Mouse (Mus musculus): ENCODE measurements at regions not wholly inside any gene's neighbourhood (a gene's known extent, or its start where the extent isn't known, plus 50 kb on each side); places are given as distances from the start of the nearest gene placed in this dataset.

DNA sequence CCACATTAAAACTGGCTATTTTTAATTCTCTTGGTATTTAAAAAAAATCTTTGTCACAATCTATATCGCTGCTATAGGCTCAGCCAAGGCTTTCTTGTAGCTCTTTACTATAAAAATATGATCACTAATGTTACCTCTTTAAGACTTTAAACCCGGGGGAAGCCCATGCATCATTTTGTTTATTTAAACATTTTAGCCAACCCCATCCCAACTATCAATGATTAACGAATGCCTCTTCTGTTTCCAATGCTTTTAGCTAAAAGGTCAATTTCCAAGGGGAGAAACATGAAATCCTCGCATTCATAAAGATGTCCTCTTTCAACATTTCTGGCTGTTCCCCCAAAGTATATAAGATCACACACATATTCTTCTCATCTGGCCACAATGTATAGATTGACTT lies 153.6 kb upstream of the Pou3f3 start:
- no peaks in the 10 kb centered on the region for H3K9me3 ChIP-seq (replicated peaks; ENCODE audit: control insufficient read depth, insufficient read depth, low read length, poor library complexity, severe bottlenecking)
- no peak overlapping the region for H3K4me3 ChIP-seq (ENCODE audit: low read depth, low read length)
- no peak overlapping the region for H3K9ac ChIP-seq (ENCODE audit: low read depth, poor library complexity, severe bottlenecking)
- H3K27ac ChIP-seq (ENCODE audit: insufficient read depth, low read length), result no peak overlapping the region
- H3K36me3 ChIP-seq (ENCODE audit: control insufficient read depth, insufficient read depth, low read length, poor library complexity, severe bottlenecking), result no peaks in the 10 kb centered on the region
- TF ChIP-seq EP300 (IDR thresholded peaks at IDR 0.05; ENCODE audit: insufficient read depth, low read depth, low read length) (no peak), POLR2A (IDR thresholded peaks at IDR 0.05; ENCODE audit: insufficient read depth, low read length) (no peak)
- H3K27me3 ChIP-seq (ENCODE audit: control insufficient read depth, insufficient read depth, low read length, poor library complexity, severe bottlenecking), result no peaks in the 10 kb centered on the region
- no peaks in the 10 kb centered on the region for H3K4me1 ChIP-seq (ENCODE audit: control insufficient read depth, insufficient read depth, low read length)

DNA sequence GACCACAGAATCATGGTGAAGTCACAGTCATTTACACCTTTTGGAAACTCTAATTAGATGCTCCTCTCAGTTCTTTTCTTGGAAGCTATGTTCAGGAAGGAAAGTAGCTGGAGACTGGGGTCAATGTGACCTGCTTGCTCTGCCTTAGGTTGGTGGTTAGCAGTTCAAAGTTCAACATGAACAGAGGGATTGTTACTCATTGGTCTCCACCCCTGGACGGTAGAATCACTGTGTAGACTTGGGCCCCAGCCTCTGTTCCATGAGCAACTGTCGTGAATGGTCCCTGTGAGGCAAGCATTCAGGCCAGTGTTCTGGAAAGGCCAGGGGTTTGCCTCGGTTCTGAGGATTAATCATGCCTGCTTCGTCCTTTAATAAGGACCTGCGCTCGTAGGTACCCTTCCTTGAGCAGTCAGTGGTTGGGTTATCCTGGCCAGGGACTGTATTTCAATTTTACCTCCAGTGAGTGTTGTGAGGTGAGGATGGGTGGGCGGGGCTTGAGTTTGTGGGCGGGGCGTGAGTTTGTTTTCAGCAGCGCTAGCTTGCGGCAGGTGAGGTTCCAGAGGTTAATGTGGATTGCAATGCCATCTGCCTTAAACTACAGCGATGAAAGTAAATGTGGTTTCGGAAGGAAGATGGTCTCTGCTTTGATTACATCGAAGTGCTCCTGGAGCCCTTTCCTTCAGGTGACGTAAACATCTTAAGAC lies 152.6 kb upstream of the Pou3f3 start:
- Histone ChIP-seq H3K4me1 (ENCODE audit: control insufficient read depth, insufficient read depth, low read length) (no peaks in the 10 kb centered on the region), H3K36me3 (ENCODE audit: control insufficient read depth, insufficient read depth, low read length, poor library complexity, severe bottlenecking) (no peaks in the 10 kb centered on the region), H3K9ac (ENCODE audit: low read depth, poor library complexity, severe bottlenecking) (no peak overlapping the region), H3K4me3 (ENCODE audit: low read depth, low read length) (no peak overlapping the region), H3K27ac (ENCODE audit: insufficient read depth, low read length) (no peak overlapping the region), H3K27me3 (ENCODE audit: control insufficient read depth, insufficient read depth, low read length, poor library complexity, severe bottlenecking) (no peaks in the 10 kb centered on the region), H3K9me3 (replicated peaks; ENCODE audit: control insufficient read depth, insufficient read depth, low read length, poor library complexity, severe bottlenecking) (no peaks in the 10 kb centered on the region)
- TF ChIP-seq CTCF (IDR thresholded peaks at IDR 0.05; ENCODE audit: low read depth, low read length), result no peak
- TF ChIP-seq EP300 (IDR thresholded peaks at IDR 0.05; ENCODE audit: insufficient read depth, low read depth, low read length), result no peak
- no peak for TF ChIP-seq POLR2A (IDR thresholded peaks at IDR 0.05; ENCODE audit: insufficient read depth, low read length)

DNA sequence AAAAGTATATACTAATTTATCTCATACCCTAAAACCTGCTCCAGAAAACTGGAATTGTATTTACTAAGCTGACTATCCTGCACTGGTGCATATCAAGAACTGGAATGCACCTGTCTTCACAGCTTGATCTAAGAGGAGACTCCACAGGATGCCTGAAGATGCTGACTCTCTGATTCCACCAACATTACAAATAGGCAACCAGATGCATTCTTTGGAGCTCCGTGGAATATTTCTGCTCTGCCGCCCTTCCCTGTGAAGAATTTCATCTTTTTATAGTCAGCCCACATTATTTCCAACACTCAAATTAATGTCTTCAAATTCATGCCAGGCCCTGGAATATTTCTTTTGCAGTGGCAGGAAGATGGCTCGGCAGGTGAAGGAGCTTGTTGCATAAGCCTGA lies 148.7 kb upstream of the Pou3f3 start:
- no peak overlapping the region for H3K4me3 ChIP-seq (ENCODE audit: low read depth, low read length)
- TF ChIP-seq EP300 (IDR thresholded peaks at IDR 0.05; ENCODE audit: insufficient read depth, low read depth, low read length) (no peak), CTCF (IDR thresholded peaks at IDR 0.05; ENCODE audit: low read depth, low read length) (no peak), POLR2A (IDR thresholded peaks at IDR 0.05; ENCODE audit: insufficient read depth, low read length) (no peak)
- no peak overlapping the region for H3K27ac ChIP-seq (ENCODE audit: insufficient read depth, low read length)
- H3K36me3 ChIP-seq (ENCODE audit: control insufficient read depth, insufficient read depth, low read length, poor library complexity, severe bottlenecking), result no peaks in the 10 kb centered on the region
- no peak overlapping the region for H3K9ac ChIP-seq (ENCODE audit: low read depth, poor library complexity, severe bottlenecking)
- no peaks in the 10 kb centered on the region for H3K9me3 ChIP-seq (replicated peaks; ENCODE audit: control insufficient read depth, insufficient read depth, low read length, poor library complexity, severe bottlenecking)
- H3K4me1 ChIP-seq (ENCODE audit: control insufficient read depth, insufficient read depth, low read length), result no peaks in the 10 kb centered on the region
- no peaks in the 10 kb centered on the region for H3K27me3 ChIP-seq (ENCODE audit: control insufficient read depth, insufficient read depth, low read length, poor library complexity, severe bottlenecking)

DNA sequence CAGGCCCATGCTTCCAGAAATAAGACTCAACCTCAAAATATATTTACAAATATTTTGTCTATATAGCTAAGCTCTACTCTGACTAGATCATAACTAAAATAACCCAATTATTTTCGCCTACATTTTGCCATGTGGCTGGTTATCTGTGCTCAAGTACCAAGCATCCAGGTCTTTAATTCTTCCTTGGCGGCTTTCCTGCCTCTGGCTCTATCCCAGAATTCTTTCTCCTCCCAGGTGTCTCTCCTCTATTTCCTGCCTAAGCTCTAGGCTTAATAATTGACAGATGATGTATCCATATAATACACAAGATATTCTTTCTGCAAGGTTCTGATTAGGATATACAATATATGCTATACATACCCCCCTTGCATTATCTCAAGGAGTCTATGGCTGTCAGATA lies 138.3 kb upstream of the Pou3f3 start:
- Histone ChIP-seq H3K4me3 (ENCODE audit: low read depth, low read length) (no peak overlapping the region), H3K27ac (ENCODE audit: insufficient read depth, low read length) (no peak overlapping the region), H3K9me3 (replicated peaks; ENCODE audit: control insufficient read depth, insufficient read depth, low read length, poor library complexity, severe bottlenecking) (no peaks in the 10 kb centered on the region), H3K27me3 (ENCODE audit: control insufficient read depth, insufficient read depth, low read length, poor library complexity, severe bottlenecking) (no peaks in the 10 kb centered on the region), H3K36me3 (ENCODE audit: control insufficient read depth, insufficient read depth, low read length, poor library complexity, severe bottlenecking) (no peaks in the 10 kb centered on the region), H3K4me1 (ENCODE audit: control insufficient read depth, insufficient read depth, low read length) (no peaks in the 10 kb centered on the region), H3K9ac (ENCODE audit: low read depth, poor library complexity, severe bottlenecking) (no peak overlapping the region)
- TF ChIP-seq EP300 (IDR thresholded peaks at IDR 0.05; ENCODE audit: insufficient read depth, low read depth, low read length), result no peak
- TF ChIP-seq POLR2A (IDR thresholded peaks at IDR 0.05; ENCODE audit: insufficient read depth, low read length), result no peak
- TF ChIP-seq CTCF (IDR thresholded peaks at IDR 0.05; ENCODE audit: low read depth, low read length), result no peak

DNA sequence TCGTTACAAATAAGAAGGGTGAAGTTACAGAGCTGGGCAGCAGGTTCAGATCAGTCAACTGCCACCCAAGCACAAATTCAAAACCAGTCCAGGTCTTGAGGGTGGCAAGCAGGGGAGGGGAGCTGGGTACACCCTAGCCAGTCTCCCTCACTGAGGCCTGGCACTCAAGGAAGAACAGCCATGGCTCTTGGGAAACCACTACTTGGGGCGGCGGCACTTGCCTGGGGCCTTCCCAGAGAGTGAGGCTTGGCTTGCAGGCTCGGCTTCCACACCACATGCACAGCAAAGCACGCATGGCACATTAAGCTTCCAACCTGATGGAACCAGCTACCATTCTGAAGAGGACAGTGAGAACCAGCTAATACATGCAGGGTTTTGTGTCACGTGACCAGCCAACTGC lies 127.9 kb upstream of the Pou3f3 start:
- H3K4me1 ChIP-seq (ENCODE audit: control insufficient read depth, insufficient read depth, low read length), result no peaks in the 10 kb centered on the region
- TF ChIP-seq POLR2A (IDR thresholded peaks at IDR 0.05; ENCODE audit: insufficient read depth, low read length), result no peak
- H3K9ac ChIP-seq (ENCODE audit: low read depth, poor library complexity, severe bottlenecking), result no peak overlapping the region
- no peak overlapping the region for H3K4me3 ChIP-seq (ENCODE audit: low read depth, low read length)
- no peaks in the 10 kb centered on the region for H3K27me3 ChIP-seq (ENCODE audit: control insufficient read depth, insufficient read depth, low read length, poor library complexity, severe bottlenecking)
- H3K27ac ChIP-seq (ENCODE audit: insufficient read depth, low read length), result no peak overlapping the region
- H3K9me3 ChIP-seq (replicated peaks; ENCODE audit: control insufficient read depth, insufficient read depth, low read length, poor library complexity, severe bottlenecking), result no peaks in the 10 kb centered on the region
- no peaks in the 10 kb centered on the region for H3K36me3 ChIP-seq (ENCODE audit: control insufficient read depth, insufficient read depth, low read length, poor library complexity, severe bottlenecking)

DNA sequence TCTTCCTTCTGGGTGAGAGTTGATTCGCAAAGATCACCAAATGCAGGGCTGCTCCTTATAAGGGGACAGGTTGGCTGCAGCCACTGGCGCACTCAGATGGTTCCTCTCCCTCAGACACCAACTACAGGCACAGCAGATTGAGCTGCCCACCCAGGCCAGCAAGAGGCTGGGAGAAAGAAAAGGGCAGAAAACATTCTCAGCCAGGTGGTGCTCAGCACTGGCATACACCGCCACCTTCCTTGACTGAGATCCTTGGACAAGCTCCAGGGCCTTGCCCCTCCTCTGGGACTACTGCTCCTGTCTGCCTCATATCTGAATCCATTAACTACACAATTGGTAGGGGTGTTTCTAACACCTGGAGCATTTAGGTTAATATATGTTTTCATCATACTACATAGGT lies 110.4 kb upstream of the Pou3f3 start:
- Histone ChIP-seq H3K4me3 (ENCODE audit: low read depth, low read length) (no peak overlapping the region), H3K9me3 (replicated peaks; ENCODE audit: control insufficient read depth, insufficient read depth, low read length, poor library complexity, severe bottlenecking) (no peaks in the 10 kb centered on the region), H3K4me1 (ENCODE audit: control insufficient read depth, insufficient read depth, low read length) (no peaks in the 10 kb centered on the region), H3K36me3 (ENCODE audit: control insufficient read depth, insufficient read depth, low read length, poor library complexity, severe bottlenecking) (no peaks in the 10 kb centered on the region), H3K9ac (ENCODE audit: low read depth, poor library complexity, severe bottlenecking) (no peak overlapping the region), H3K27ac (ENCODE audit: insufficient read depth, low read length) (no peak overlapping the region), H3K27me3 (ENCODE audit: control insufficient read depth, insufficient read depth, low read length, poor library complexity, severe bottlenecking) (no peaks in the 10 kb centered on the region; the same call in none of the 2 replicates)
- no peak for TF ChIP-seq EP300 (IDR thresholded peaks at IDR 0.05; ENCODE audit: insufficient read depth, low read depth, low read length)
- TF ChIP-seq POLR2A (IDR thresholded peaks at IDR 0.05; ENCODE audit: insufficient read depth, low read length), result no peak
- TF ChIP-seq CTCF (IDR thresholded peaks at IDR 0.05; ENCODE audit: low read depth, low read length), result no peak

All from ES-Bruce4 (cell line).